Mouse (Mus musculus) heart, adult 2 months (tissue): ENCODE results near the gene Loxl3. TPM values are rescaled to one million over a fixed set of nuclear protein-coding genes. Genes with fewer than 3 reads are reported as not detected.
A peak's percentile ranks its signal among the peaks of the same experiment; 100 is the strongest.

Experiments used
- DNase-seq, 2 experiments: peaks; one replicate each; pipeline ENCODE4 v3.0.0; 2021
- H3K27ac ChIP-seq: fragments of 200-600 bp; 2 replicates; pipeline ENCODE4 v1.8.1; 2022
- H3K27me3 ChIP-seq: fragments of 200-500 bp; 2 replicates; pipeline ENCODE4 v1.6.1; 2012; ENCODE audit warnings: mild to moderate bottlenecking, low read length, inconsistent platforms, mixed read lengths; ENCODE audit not compliant: control insufficient read depth, insufficient read depth
- H3K36me3 ChIP-seq: fragments of 200-500 bp; 2 replicates; pipeline ENCODE4 v1.6.1; 2012; ENCODE audit warnings: low read length, inconsistent platforms; ENCODE audit not compliant: control insufficient read depth, insufficient read depth
- H3K4me1 ChIP-seq: fragments of 200-500 bp; 2 replicates; pipeline ENCODE4 v1.6.1; 2011; ENCODE audit warnings: low read length; ENCODE audit not compliant: control insufficient read depth, insufficient read depth
- H3K4me3 ChIP-seq: fragments of 200-600 bp; 2 replicates; pipeline ENCODE4 v1.8.1; 2022
- H3K79me2 ChIP-seq: fragments of 200-500 bp; replicated peaks from 2 replicates; pipeline ENCODE4 v1.6.1; 2012; ENCODE audit warnings: mild to moderate bottlenecking, inconsistent platforms, low read length, moderate library complexity, mixed read lengths; ENCODE audit not compliant: control insufficient read depth, insufficient read depth
- H3K9ac ChIP-seq: fragments of 200-500 bp; 2 replicates; pipeline ENCODE4 v1.6.1; 2012; ENCODE audit warnings: low read depth, mild to moderate bottlenecking, control low read depth, inconsistent platforms, low read length, mixed read lengths
- CTCF ChIP-seq: fragments of 200-600 bp; IDR thresholded peaks from 2 replicates; pipeline ENCODE4 v1.8.1; 2022; ENCODE audit warnings: antibody characterized with exemption, mild to moderate bottlenecking, moderate library complexity
- EP300 ChIP-seq: fragments of 200-500 bp; IDR thresholded peaks from 2 replicates; pipeline ENCODE4 v1.6.1; 2011; ENCODE audit warnings: low read depth, low read length, control low read depth; ENCODE audit not compliant: insufficient read depth
- POLR2A ChIP-seq: fragments of 200-500 bp; IDR thresholded peaks from 2 replicates; pipeline ENCODE4 v1.6.1; 2011; ENCODE audit warnings: mild to moderate bottlenecking, low read depth, low read length, control low read depth; ENCODE audit not compliant: insufficient read depth
- WGBS: fragments of 180-500 bp; shearing (Covaris S2); methylation state at CpG from one replicate; pipeline ENCODE4 v1.1.7; 2018; 5-methylcytosine and 5-hydroxymethylcytosine counted together
- intact Hi-C: fragments of 180-260 bp; cut with DNase I; formaldehyde crosslinking; loops from one replicate; pipeline ENCODE4 v1.15.1; 2025
- polyA plus RNA-seq: library from polyadenylated mRNA; depleted of rRNA; stranded (reverse); fragments of >200 nt; gene quantifications from 2 replicates; pipeline ENCODE4 v1.2.3, GENCODE M21; 2012
- total RNA-seq, 2 experiments: library from RNA; stranded (reverse); gene quantifications; 2 replicates each; pipeline ENCODE4 v1.2.3; 2021

The Loxl3 gene
- total and polyA plus RNA-seq, 3 experiments, result 1.9 to 5.4 (median 2.1) TPM

DNA sequence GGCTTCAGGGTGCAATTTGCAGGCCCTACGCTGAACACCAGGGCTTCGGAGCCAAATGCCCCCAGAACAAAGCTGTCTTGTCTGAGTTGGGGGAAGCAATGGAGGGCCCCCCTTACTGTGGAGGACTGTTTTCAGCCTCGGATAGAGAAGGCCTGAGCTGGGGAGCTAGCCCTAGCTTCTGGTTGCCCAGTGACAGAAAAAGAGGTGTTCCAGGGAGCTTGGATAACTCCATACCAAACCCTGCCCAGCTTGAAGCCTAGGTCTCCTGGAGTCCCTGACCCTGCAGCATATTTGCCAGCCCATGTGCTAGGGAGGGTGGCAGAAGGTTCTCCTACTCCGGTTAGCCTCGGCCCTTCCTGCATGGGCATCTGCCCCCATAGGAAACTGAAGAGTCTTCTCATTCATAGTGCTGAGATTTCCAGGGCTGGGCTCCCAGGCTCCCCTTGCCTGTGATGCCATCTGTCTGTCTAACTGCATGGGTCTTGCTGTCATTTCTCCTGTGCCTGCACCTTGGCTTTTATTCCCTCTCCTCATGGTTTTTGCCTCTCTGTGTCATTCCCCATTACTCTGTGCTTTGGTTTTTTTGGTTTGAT lies 586 bp downstream of the Loxl3 start:
- H3K27me3 ChIP-seq, result no peaks in the 10 kb centered on the region

DNA sequence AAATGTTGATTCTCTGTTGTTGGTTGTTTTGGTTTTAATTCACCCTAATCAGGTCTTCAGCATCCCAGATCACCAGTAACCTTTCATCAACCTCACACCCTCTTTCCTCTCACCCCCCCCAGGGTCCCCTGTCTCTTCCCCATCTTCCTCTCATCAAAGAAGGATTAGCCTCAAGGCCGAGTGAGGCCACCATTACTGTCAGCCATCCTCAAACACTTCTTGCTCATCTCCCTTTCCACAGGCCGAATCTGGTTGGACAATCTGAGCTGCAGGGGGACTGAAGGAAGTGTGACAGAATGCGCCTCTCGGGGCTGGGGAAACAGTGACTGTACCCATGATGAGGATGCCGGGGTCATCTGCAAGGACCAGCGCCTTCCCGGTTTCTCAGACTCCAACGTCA lies 3.2 kb downstream of the Loxl3 start:
- intact Hi-C loops, result no loop called here

More for the DNA sequence above, 586 bp downstream of the Loxl3 start:
- H3K4me3 ChIP-seq, result peak overlapping the region; percentile 85
- DNase-seq, result peak in 1 of 2 experiments; percentile 6
- WGBS, result 48% methylated on average over 5 of the region's 5 CpGs
- H3K27ac ChIP-seq, result peak overlapping the region; percentile 73
- 0 out of 2 replicates have a peak, but pooled peaks cover 1% of the 10 kb centered on the region for H3K4me1 ChIP-seq
- no peaks in the 10 kb centered on the region for H3K79me2 ChIP-seq
- peak overlapping the region; percentile 55 for H3K9ac ChIP-seq
- no peaks in the 10 kb centered on the region for H3K36me3 ChIP-seq
- intact Hi-C loops, result no loop called here
- no peak for TF ChIP-seq CTCF
- no peak for TF ChIP-seq EP300

DNA sequence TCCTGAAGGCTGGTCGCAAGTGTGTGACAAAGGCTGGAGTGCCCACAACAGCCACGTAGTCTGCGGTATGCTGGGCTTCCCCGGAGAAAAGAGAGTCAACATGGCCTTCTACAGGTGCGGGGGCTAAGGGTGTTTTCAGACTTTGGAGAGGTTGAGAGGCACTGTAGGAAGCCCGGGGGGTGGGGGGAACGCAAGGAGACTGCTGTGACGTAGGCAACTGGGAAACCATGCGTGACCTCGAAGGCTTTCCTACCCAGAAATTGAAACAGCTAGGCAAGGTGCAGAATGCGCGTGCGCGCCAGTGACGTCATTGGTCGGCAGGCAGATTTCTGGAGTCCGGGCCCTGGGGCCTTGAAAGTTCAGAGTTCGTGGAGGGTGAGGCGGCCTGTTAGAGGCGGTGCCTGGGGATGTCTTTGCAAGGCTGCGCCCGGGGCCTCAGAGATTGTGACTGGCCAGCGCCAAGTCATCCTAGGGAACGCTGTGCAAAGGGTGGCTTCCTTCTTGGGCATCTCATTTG lies 4.6 kb downstream of the Loxl3 start:
- 14% methylated on average over 24 of the region's 24 CpGs for WGBS
- Histone ChIP-seq H3K4me1 (0 out of 2 replicates have a peak, but pooled peaks cover 1% of the 10 kb centered on the region), H3K27ac (no peak overlapping the region), H3K36me3 (no peaks in the 10 kb centered on the region), H3K79me2 (no peaks in the 10 kb centered on the region), H3K9ac (peak overlapping the region; percentile 19; the same call in 1 of the 2 replicates), H3K4me3 (peak overlapping the region; percentile 19), H3K27me3 (no peaks in the 10 kb centered on the region)
- intact Hi-C loops, result no loop called here
- TF ChIP-seq EP300, result no peak
- no peak for TF ChIP-seq CTCF
- TF ChIP-seq POLR2A, result no peak
- peak; percentile 92 to 94 for DNase-seq

More for the DNA sequence above, 3.2 kb downstream of the Loxl3 start:
- no peak for DNase-seq
- Histone ChIP-seq H3K27me3 (no peaks in the 10 kb centered on the region), H3K4me1 (0 out of 2 replicates have a peak, but pooled peaks cover 1% of the 10 kb centered on the region), H3K79me2 (no peaks in the 10 kb centered on the region), H3K4me3 (no peak overlapping the region), H3K27ac (no peak overlapping the region), H3K36me3 (no peaks in the 10 kb centered on the region), H3K9ac (no peak overlapping the region)
- TF ChIP-seq EP300 (no peak), CTCF (no peak), POLR2A (no peak)
- WGBS, result 81% methylated on average over 8 of the region's 8 CpGs

DNA sequence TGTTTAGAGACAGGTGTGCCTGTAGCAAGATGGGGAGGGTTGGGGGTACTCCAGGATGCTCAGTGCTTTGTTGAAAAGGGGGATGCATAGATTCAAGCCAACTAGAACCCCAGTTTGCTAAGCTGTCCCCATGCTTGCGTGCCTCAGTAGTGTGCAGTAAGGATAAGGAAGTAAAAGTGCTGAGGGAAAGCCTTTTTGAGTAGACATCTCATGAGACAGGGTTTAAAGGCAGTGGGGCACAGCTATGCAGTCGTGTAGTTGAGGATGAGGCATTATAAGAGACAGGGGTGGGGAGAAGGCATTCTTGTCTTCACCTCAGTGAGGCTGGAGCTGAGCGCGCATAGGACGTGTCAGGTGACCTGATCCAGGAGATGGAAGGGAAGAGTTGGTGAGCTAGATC lies 6.6 kb downstream of the Loxl3 start:
- intact Hi-C loops, result no loop called here
- peaks cover 3% of the 10 kb centered on the region; the same call in 1 of the 2 replicates for H3K4me1 ChIP-seq
- H3K36me3 ChIP-seq, result no peaks in the 10 kb centered on the region
- peak in 1 of 2 experiments; percentile 2 for DNase-seq
- H3K27ac ChIP-seq, result no peak overlapping the region
- H3K79me2 ChIP-seq, result no peaks in the 10 kb centered on the region
- H3K27me3 ChIP-seq, result no peaks in the 10 kb centered on the region
- no peak overlapping the region for H3K9ac ChIP-seq
- no peak overlapping the region for H3K4me3 ChIP-seq
- WGBS, result 80% methylated on average over 5 of the region's 5 CpGs
- no peak for TF ChIP-seq CTCF
- no peak for TF ChIP-seq POLR2A
- TF ChIP-seq EP300, result no peak

DNA sequence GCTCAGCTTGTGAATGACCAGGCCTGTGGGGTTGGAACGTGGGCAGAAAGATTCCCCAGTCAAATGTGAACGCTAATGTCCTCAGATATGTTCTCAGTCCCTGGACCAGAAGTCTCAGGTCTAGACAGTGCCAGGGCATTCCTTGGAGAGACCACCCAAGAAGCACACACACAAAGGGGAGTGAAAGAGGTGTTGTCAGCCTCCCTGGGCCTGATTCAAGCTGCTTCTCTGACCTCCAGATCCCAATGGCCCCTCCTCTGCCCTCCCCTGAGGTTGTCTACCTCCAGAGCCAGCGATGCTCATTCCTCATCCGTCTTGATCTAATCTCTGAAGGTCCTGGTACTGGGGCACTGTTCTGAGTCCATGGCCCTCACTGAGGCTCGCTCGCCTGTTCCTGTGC lies 9.6 kb downstream of the Loxl3 start:
- H3K9ac ChIP-seq, result no peak overlapping the region
- H3K27me3 ChIP-seq, result no peaks in the 10 kb centered on the region
- no peaks in the 10 kb centered on the region for H3K36me3 ChIP-seq
- H3K27ac ChIP-seq, result no peak overlapping the region
- WGBS, result 80% methylated on average over 6 of the region's 6 CpGs
- H3K4me1 ChIP-seq, result peaks cover 3% of the 10 kb centered on the region; the same call in 1 of the 2 replicates
- no peak overlapping the region for H3K4me3 ChIP-seq
- no peaks in the 10 kb centered on the region for H3K79me2 ChIP-seq
- TF ChIP-seq CTCF, result no peak
- no peak for DNase-seq
- intact Hi-C loops, result no loop called here

DNA sequence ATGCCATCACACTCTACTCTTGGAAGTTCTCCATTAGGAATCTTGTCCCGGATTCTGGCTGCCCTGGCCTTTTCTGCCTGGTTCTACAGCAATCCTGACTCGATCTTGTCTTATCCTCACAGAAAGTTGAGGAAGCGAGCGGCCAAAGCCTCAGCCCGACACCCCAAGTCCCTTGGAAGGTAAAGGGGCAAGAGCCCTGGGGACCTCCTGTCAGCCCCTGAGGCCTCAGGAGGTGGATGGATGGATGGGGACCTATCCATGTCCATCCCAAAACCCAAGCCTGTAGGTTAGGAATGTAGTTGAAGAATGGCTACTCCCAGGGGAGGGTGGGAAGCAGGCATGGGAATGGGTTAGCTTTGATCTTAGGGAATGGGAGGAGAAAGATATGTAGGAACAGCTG lies 10.0 kb downstream of the Loxl3 start:
- no peaks in the 10 kb centered on the region; the same call in 1 of the 2 replicates for H3K27me3 ChIP-seq
- WGBS, result 93% methylated on average over 5 of the region's 5 CpGs
- H3K27ac ChIP-seq, result no peak overlapping the region
- H3K79me2 ChIP-seq, result no peaks in the 10 kb centered on the region
- intact Hi-C loops, result no loop called here
- H3K9ac ChIP-seq, result no peak overlapping the region
- H3K4me1 ChIP-seq, result peaks cover 2% of the 10 kb centered on the region; the same call in 1 of the 2 replicates
- DNase-seq, result no peak
- H3K4me3 ChIP-seq, result no peak overlapping the region
- H3K36me3 ChIP-seq, result no peaks in the 10 kb centered on the region
- no peak for TF ChIP-seq EP300
